ENCODE assay signal across 9 mouse cellular contexts in the genomic region with DNA sequence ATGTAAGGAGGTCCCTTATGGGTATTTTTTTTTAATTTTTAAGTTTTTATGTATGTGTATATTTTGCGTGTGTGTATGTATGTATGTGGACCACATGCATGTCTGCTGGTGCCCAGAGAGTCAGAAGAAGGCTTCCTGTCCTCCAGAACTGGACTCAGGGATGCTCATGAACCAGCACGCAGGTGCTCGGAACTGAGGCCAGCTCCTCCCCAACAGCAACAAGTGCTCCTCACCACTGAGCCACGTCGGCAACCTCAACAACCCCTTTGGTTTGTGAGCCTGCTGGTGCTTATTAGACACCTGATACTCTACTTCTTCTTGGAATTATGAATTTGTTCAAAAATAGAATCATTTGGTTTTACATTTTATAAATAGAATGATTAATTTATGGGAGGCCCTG. TPM values are rescaled to one million over a fixed set of nuclear protein-coding genes. Genes with fewer than 3 reads are reported as not detected.
DNase-seq lines count a peak whose midpoint lies in the region; ATAC-seq and TF ChIP-seq lines count a peak whose summit lies in the region.
"Had no signal": no experiment of that assay in that cellular context is flagged by ENCODE, and none has a peak within 500 bp of the region (broad histone marks: within the 10 kb centered on the region; RNA-seq: fewer than 3 reads in every experiment).

No protein-coding gene starts in this region.

- peak overlapping the region; percentile 94 for H3K4me2 ChIP-seq in lung, embryonic 14.5 days
- H3K4me2 ChIP-seq in embryonic facial prominence, embryonic 15.5 days (replicated peaks) = peak overlapping the region; percentile 66
- peak overlapping the region; percentile 91 for H3K4me2 ChIP-seq in neural tube, embryonic 15.5 days

- peaks cover 22% of the 10 kb centered on the region; the same call in 1 of the 2 replicates for H3K36me3 ChIP-seq in lung, embryonic 14.5 days (ENCODE audit: insufficient read depth)
- peaks cover 15% of the 10 kb centered on the region for H3K36me3 ChIP-seq in embryonic facial prominence, embryonic 15.5 days
- H3K36me3 ChIP-seq in limb, embryonic 10.5 days = peaks cover 36% of the 10 kb centered on the region
- no peaks in the 10 kb centered on the region for H3K36me3 ChIP-seq in neural tube, embryonic 15.5 days

- 74% methylated on average over 5 of the region's 5 CpGs for WGBS in lung, embryonic 14.5 days
- WGBS in embryonic facial prominence, embryonic 15.5 days = 74% methylated on average over 5 of the region's 5 CpGs
- WGBS in limb, embryonic 10.5 days = 91% methylated on average over 5 of the region's 5 CpGs
- 86% methylated on average over 5 of the region's 5 CpGs for WGBS in neural tube, embryonic 15.5 days

- DNase-seq in lung, embryonic 14.5 days = no peak
- no peak for DNase-seq in lung, postnatal 14 days
- DNase-seq in limb, embryonic 10.5 days (ENCODE audit: low spot score) = no peak
- no peak for DNase-seq in B cell, adult 2 months
- DNase-seq in urinary bladder, adult 18-20 months (ENCODE audit: low spot score in 2 of 2) = no peak
- DNase-seq in thymus, adult 18-20 months = no peak
- DNase-seq: kidney, postnatal 4 days had no signal

- no peaks in the 10 kb centered on the region for H3K9me3 ChIP-seq in lung, embryonic 14.5 days (ENCODE audit: low read depth, low read length)
- H3K9me3 ChIP-seq in embryonic facial prominence, embryonic 15.5 days (replicated peaks) = 0 out of 2 replicates have a peak, but pooled peaks cover 4% of the 10 kb centered on the region
- H3K9me3 ChIP-seq in limb, embryonic 10.5 days (replicated peaks) = no peaks in the 10 kb centered on the region
- no peaks in the 10 kb centered on the region for H3K9me3 ChIP-seq in neural tube, embryonic 15.5 days (replicated peaks)

- no peak overlapping the region for H3K27ac ChIP-seq in lung, embryonic 14.5 days (ENCODE audit: low read depth)
- peak overlapping the region; percentile 99; the same call in 1 of the 2 replicates for H3K27ac ChIP-seq in embryonic facial prominence, embryonic 15.5 days (replicated peaks)
- no peak overlapping the region for H3K27ac ChIP-seq in limb, embryonic 10.5 days
- H3K27ac ChIP-seq in neural tube, embryonic 15.5 days (replicated peaks) = peak overlapping the region; percentile 97; the same call in 1 of the 2 replicates

- H3K4me1 ChIP-seq in lung, embryonic 14.5 days (ENCODE audit: insufficient read depth) = peaks cover 17% of the 10 kb centered on the region
- peaks cover 32% of the 10 kb centered on the region for H3K4me1 ChIP-seq in embryonic facial prominence, embryonic 15.5 days
- H3K4me1 ChIP-seq in limb, embryonic 10.5 days = peaks cover 38% of the 10 kb centered on the region
- peaks cover 43% of the 10 kb centered on the region for H3K4me1 ChIP-seq in neural tube, embryonic 15.5 days

- no peak for ATAC-seq in lung, embryonic 14.5 days (ENCODE audit: insufficient read depth)
- no peak for ATAC-seq in embryonic facial prominence, embryonic 15.5 days (ENCODE audit: insufficient number of reproducible peaks, low FRiP score, low TSS enrichment, low read depth)
- no peak for ATAC-seq in neural tube, embryonic 15.5 days (ENCODE audit: low FRiP score)

- no peaks in the 10 kb centered on the region for H3K27me3 ChIP-seq in lung, embryonic 14.5 days (ENCODE audit: insufficient read depth, low read length)
- no peaks in the 10 kb centered on the region for H3K27me3 ChIP-seq in embryonic facial prominence, embryonic 15.5 days
- no peaks in the 10 kb centered on the region for H3K27me3 ChIP-seq in limb, embryonic 10.5 days (ENCODE audit: low read depth, poor library complexity, severe bottlenecking)
- H3K27me3 ChIP-seq in neural tube, embryonic 15.5 days (replicated peaks) = no peaks in the 10 kb centered on the region

- H3K4me3 ChIP-seq in lung, embryonic 14.5 days (ENCODE audit: low read depth, low read length) = peak overlapping the region; percentile 52
- H3K4me3 ChIP-seq in embryonic facial prominence, embryonic 15.5 days (replicated peaks) = peak overlapping the region; percentile 76
- H3K4me3 ChIP-seq in limb, embryonic 10.5 days = peak overlapping the region; percentile 77
- peak overlapping the region; percentile 74 for H3K4me3 ChIP-seq in neural tube, embryonic 15.5 days (replicated peaks)

- peak overlapping the region; percentile 87 for H3K9ac ChIP-seq in lung, embryonic 14.5 days
- peak overlapping the region; percentile 78; the same call in 1 of the 2 replicates for H3K9ac ChIP-seq in embryonic facial prominence, embryonic 15.5 days
- H3K9ac ChIP-seq in neural tube, embryonic 15.5 days (replicated peaks) = peak overlapping the region; percentile 65

- no peak for TF ChIP-seq CTCF in lung, embryonic 14.5 days (IDR thresholded peaks at IDR 0.05; ENCODE audit: low read depth)

RNA-seq across cellular contexts. Expression of a gene that starts 39.9 kb away (rescaled TPM):
- 180 and 188 TPM in 2 replicates for polyA plus RNA-seq in lung, embryonic 14.5 days (2014; fragmentation: Nextera tagmentation; extraction: Ambion mirVana)
- polyA plus RNA-seq in embryonic facial prominence, embryonic 15.5 days (2015; fragmentation: Nextera tagmentation; extraction: Ambion mirVana) = 132 and 138 TPM in 2 replicates
- 136 and 148 TPM in 2 replicates for polyA plus RNA-seq in limb, embryonic 10.5 days (2016; fragmentation: Nextera tagmentation; extraction: Ambion mirVana)
- 149 and 152 TPM in 2 replicates for polyA plus RNA-seq in neural tube, embryonic 15.5 days (2015; fragmentation: Nextera tagmentation; extraction: Ambion mirVana)

Comparison
In these comparisons a context has a peak if more than half of its experiments do, and no peak if none do; other contexts are left out.
1. H3K27ac ChIP-seq: peak in embryonic facial prominence, embryonic 15.5 days (single experiment) and neural tube, embryonic 15.5 days (single experiment); none in lung, embryonic 14.5 days (single experiment) and limb, embryonic 10.5 days (single experiment).
2. Peak in every context shown above with its lines, with median percentiles within 50 percentile points of each other: H3K4me2 ChIP-seq, H3K4me3 ChIP-seq and H3K9ac ChIP-seq.